In the genomic region with DNA sequence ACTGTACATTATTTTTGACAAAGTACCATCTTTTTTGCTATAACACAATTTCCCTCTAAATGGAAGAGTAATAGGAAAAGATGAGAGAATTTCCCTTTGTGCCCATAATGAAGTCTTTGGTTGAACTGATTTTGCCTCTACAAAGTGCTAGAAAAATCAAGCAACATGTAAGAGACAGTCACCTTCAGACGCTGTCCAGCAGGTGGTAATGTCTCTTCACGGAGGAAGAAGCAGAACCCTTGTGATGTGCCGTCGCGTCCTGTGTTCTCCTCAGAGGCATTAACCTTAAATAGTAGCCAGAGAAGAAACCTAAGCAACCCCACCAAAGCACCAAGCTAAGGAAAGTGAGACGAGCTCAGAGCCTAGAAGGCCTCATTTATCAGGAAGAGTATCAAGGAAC, we compare ENCODE assay signal across 25 mouse cellular contexts.
DNase-seq lines count a peak whose midpoint lies in the region; ATAC-seq and TF ChIP-seq lines count a peak whose summit lies in the region.
"Had no signal": no experiment of that assay in that cellular context is flagged by ENCODE, and none has a peak within 500 bp of the region (broad histone marks: within the 10 kb centered on the region; RNA-seq: fewer than 3 reads in every experiment).

No protein-coding gene starts in this region.

- H3K27ac ChIP-seq in embryonic facial prominence, embryonic 14.5 days (replicated peaks; ENCODE audit: low read depth, low read length): no peak overlapping the region
- H3K27ac ChIP-seq in embryonic facial prominence, embryonic 10.5 days (replicated peaks): no peak overlapping the region
- no peak overlapping the region for H3K27ac ChIP-seq in kidney, postnatal 0 days
- no peak overlapping the region for H3K27ac ChIP-seq in cortical plate, adult 2 months (ENCODE audit: insufficient read depth, low read length)
- H3K27ac ChIP-seq: embryonic facial prominence, embryonic 12.5 days; forebrain, embryonic 13.5 days; heart, embryonic 13.5 days; hindbrain, embryonic 12.5 days; limb, embryonic 13.5 days; liver, embryonic 12.5 days; stomach, embryonic 15.5 days had no signal

- H3K4me1 ChIP-seq in embryonic facial prominence, embryonic 14.5 days (ENCODE audit: control insufficient read depth, insufficient read depth, low read length): no peaks in the 10 kb centered on the region
- H3K4me1 ChIP-seq in embryonic facial prominence, embryonic 10.5 days: no peaks in the 10 kb centered on the region
- no peaks in the 10 kb centered on the region for H3K4me1 ChIP-seq in kidney, postnatal 0 days (replicated peaks; ENCODE audit: insufficient read depth, low read length)
- no peaks in the 10 kb centered on the region for H3K4me1 ChIP-seq in cortical plate, adult 2 months (ENCODE audit: control insufficient read depth, insufficient read depth, low read length)
- H3K4me1 ChIP-seq: embryonic facial prominence, embryonic 12.5 days; forebrain, embryonic 13.5 days; heart, embryonic 13.5 days; hindbrain, embryonic 12.5 days; limb, embryonic 13.5 days; liver, embryonic 12.5 days; megakaryocyte, embryonic 14.5 days; stomach, embryonic 15.5 days had no signal

- H3K4me3 ChIP-seq in embryonic facial prominence, embryonic 14.5 days (ENCODE audit: low read depth, low read length): no peak overlapping the region
- H3K4me3 ChIP-seq in embryonic facial prominence, embryonic 10.5 days: no peak overlapping the region
- H3K4me3 ChIP-seq in kidney, postnatal 0 days (replicated peaks; ENCODE audit: low read depth, low read length): no peak overlapping the region
- no peak overlapping the region for H3K4me3 ChIP-seq in cortical plate, adult 2 months (ENCODE audit: insufficient read depth, low read length)
- H3K4me3 ChIP-seq: embryonic facial prominence, embryonic 12.5 days; erythroblast, embryonic 14.5 days; forebrain, embryonic 13.5 days; heart, embryonic 13.5 days; hindbrain, embryonic 12.5 days; limb, embryonic 13.5 days; liver, embryonic 12.5 days; megakaryocyte, embryonic 14.5 days; stomach, embryonic 15.5 days had no signal

- no peaks in the 10 kb centered on the region for H3K36me3 ChIP-seq in embryonic facial prominence, embryonic 14.5 days (ENCODE audit: control insufficient read depth, insufficient read depth, low read length)
- H3K36me3 ChIP-seq in embryonic facial prominence, embryonic 10.5 days (replicated peaks): no peaks in the 10 kb centered on the region
- H3K36me3 ChIP-seq in kidney, postnatal 0 days (ENCODE audit: insufficient read depth, low read length): no peaks in the 10 kb centered on the region
- H3K36me3 ChIP-seq: embryonic facial prominence, embryonic 12.5 days; heart, embryonic 13.5 days; hindbrain, embryonic 12.5 days; limb, embryonic 13.5 days; liver, embryonic 12.5 days; stomach, embryonic 15.5 days had no signal

- no peak overlapping the region for H3K4me2 ChIP-seq in embryonic facial prominence, embryonic 14.5 days (ENCODE audit: low read depth, low read length)
- H3K4me2 ChIP-seq in kidney, postnatal 0 days (ENCODE audit: low read length): no peak overlapping the region
- H3K4me2 ChIP-seq: embryonic facial prominence, embryonic 12.5 days; forebrain, embryonic 13.5 days; heart, embryonic 13.5 days; hindbrain, embryonic 12.5 days; limb, embryonic 13.5 days; liver, embryonic 12.5 days; stomach, embryonic 15.5 days had no signal

- WGBS in embryonic facial prominence, embryonic 14.5 days: 65% methylated on average over 6 of the region's 6 CpGs
- 80% methylated on average over 6 of the region's 6 CpGs for WGBS in embryonic facial prominence, embryonic 10.5 days
- WGBS in kidney, postnatal 0 days: 35% methylated on average over 6 of the region's 6 CpGs

- H3K27me3 ChIP-seq in embryonic facial prominence, embryonic 14.5 days (replicated peaks; ENCODE audit: control insufficient read depth, insufficient read depth, low read length): no peaks in the 10 kb centered on the region
- H3K27me3 ChIP-seq in embryonic facial prominence, embryonic 10.5 days (replicated peaks; ENCODE audit: low read depth, poor library complexity, severe bottlenecking): no peaks in the 10 kb centered on the region
- H3K27me3 ChIP-seq in kidney, postnatal 0 days (ENCODE audit: insufficient read depth, low read length): no peaks in the 10 kb centered on the region
- H3K27me3 ChIP-seq: embryonic facial prominence, embryonic 12.5 days; forebrain, embryonic 13.5 days; heart, embryonic 13.5 days; hindbrain, embryonic 12.5 days; limb, embryonic 13.5 days; liver, embryonic 12.5 days; megakaryocyte, embryonic 14.5 days; stomach, embryonic 15.5 days had no signal

- peak; percentile 13 for DNase-seq in embryonic facial prominence, embryonic 14.5 days (ENCODE audit: low spot score)
- DNase-seq in embryonic facial prominence, embryonic 10.5 days (ENCODE audit: low spot score): no peak
- DNase-seq in kidney, postnatal 0 days (ENCODE audit: low spot score): peak; percentile 42
- no peak for DNase-seq in kidney, postnatal 14 days
- peak; percentile 32 for DNase-seq in brain, adult 2 months (ENCODE audit: low read depth, low spot score)
- DNase-seq in gastrocnemius, adult 18-20 months (ENCODE audit: low spot score): no peak
- DNase-seq: cerebellum, adult 11-12 months; kidney, adult 8-10 months; kidney, postnatal 25 days; lung, adult 18-20 months; thymus, adult 18-20 months; thymus, postnatal 36 days had no signal

- no peak for TF ChIP-seq POLR2A in cortical plate, adult 2 months (IDR thresholded peaks at IDR 0.05; ENCODE audit: extremely low read depth, insufficient read depth, low read length)

- H3K9ac ChIP-seq in embryonic facial prominence, embryonic 14.5 days (ENCODE audit: low read depth, low read length): no peak overlapping the region
- no peak overlapping the region for H3K9ac ChIP-seq in kidney, postnatal 0 days (ENCODE audit: low read depth, low read length)
- H3K9ac ChIP-seq: embryonic facial prominence, embryonic 12.5 days; forebrain, embryonic 13.5 days; heart, embryonic 13.5 days; hindbrain, embryonic 12.5 days; limb, embryonic 13.5 days; liver, embryonic 12.5 days; stomach, embryonic 15.5 days had no signal

- H3K9me3 ChIP-seq in embryonic facial prominence, embryonic 14.5 days (ENCODE audit: control insufficient read depth, low read length): 0 out of 2 replicates have a peak, but pooled peaks cover 6% of the 10 kb centered on the region
- H3K9me3 ChIP-seq in embryonic facial prominence, embryonic 10.5 days: 0 out of 2 replicates have a peak, but pooled peaks cover under 1% of the 10 kb centered on the region
- H3K9me3 ChIP-seq in kidney, postnatal 0 days (replicated peaks; ENCODE audit: low read length): no peaks in the 10 kb centered on the region
- H3K9me3 ChIP-seq: embryonic facial prominence, embryonic 12.5 days; forebrain, embryonic 13.5 days; hindbrain, embryonic 12.5 days; liver, embryonic 12.5 days; stomach, embryonic 15.5 days had no signal

- ATAC-seq in embryonic facial prominence, embryonic 14.5 days (ENCODE audit: low read depth): no peak
- ATAC-seq in kidney, postnatal 0 days (replicated peaks; ENCODE audit: low FRiP score, low read depth): no peak
- ATAC-seq: activated CD4-positive, CD25-positive, alpha-beta regulatory T cell, adult 4 months; forebrain, embryonic 13.5 days; inflammation-experienced regulatory T-cells, adult 6 months; liver, embryonic 12.5 days; midbrain, embryonic 16.5 days had no signal

- peak; percentile 57; the same call in 1 of the 2 replicates for TF ChIP-seq CTCF in kidney, postnatal 0 days (IDR thresholded peaks at IDR 0.05; ENCODE audit: low read depth)
- TF ChIP-seq CTCF in cortical plate, adult 2 months (IDR thresholded peaks at IDR 0.05; ENCODE audit: extremely low read depth, insufficient read depth, low read length): 0 out of 2 replicates have a peak, but pooled peaks have one; percentile 8

Comparison
In these comparisons a context has a peak if more than half of its experiments do, and no peak if none do; other contexts are left out.
1. DNase-seq: peak in embryonic facial prominence, embryonic 14.5 days (single experiment), kidney, postnatal 0 days (single experiment) and brain, adult 2 months (single experiment); none in embryonic facial prominence, embryonic 10.5 days (single experiment), kidney, postnatal 14 days (single experiment) and gastrocnemius, adult 18-20 months (single experiment).